8 mouse cellular contexts compared by ENCODE assay signal in the genomic region with DNA sequence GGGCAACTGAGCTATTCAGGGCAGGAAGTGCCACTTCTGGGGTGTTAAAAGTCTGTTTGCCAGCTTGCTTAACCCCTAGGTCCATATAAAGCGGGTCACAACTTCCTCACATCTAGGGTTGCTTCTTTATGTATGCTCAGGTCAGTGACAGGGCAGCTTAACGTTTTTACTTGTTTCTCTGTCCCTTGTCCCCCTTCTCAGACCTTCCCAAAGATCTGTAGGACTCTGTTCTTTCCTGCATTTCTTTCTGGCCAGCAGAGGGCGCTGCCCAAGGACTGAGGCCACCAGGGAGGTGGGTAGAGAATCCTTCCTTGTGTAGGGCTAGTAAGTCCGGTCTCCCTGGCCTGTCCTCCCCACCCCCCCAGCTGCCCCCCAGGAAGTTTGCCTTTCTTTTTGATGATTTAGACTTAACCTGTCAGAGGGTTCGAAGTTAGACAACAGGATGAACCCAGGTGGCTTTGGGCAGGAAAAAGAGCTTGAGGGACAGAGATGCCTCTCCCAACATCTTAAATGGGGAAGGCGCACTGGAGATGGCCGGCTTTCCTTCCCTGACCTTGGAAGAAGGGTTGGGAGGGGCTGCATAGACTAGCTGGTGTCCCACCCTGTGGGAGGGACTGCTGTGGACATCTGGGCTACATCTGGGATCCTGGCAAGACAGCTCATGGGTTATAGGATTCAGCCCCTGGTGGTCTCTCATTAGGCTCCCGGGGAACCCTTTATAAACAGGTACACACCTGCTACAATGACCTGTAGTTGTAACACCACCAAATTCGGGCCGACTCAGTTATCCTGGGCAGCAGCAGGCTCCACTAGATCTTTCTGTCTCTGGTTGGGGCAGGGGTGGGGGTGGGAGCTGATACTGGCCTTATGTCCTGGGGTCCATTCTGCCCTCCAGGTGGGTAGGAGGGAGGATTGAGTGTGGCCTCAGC. TPM values are rescaled to one million over a fixed set of nuclear protein-coding genes. Genes with fewer than 3 reads are reported as not detected.
DNase-seq lines count a peak whose midpoint lies in the region; ATAC-seq and TF ChIP-seq lines count a peak whose summit lies in the region.

No protein-coding gene starts in this region.

- DNase-seq in adipocyte (ENCODE audit: low spot score) = peak; percentile 82
- peak; percentile 85 to 89 for DNase-seq in cerebellum, postnatal 4 days (ENCODE audit: low spot score in 2 of 2)
- DNase-seq in gastrocnemius, adult 2 months = peak; percentile 90
- DNase-seq in hindbrain, postnatal 0 days (ENCODE audit: low spot score) = peak; percentile 90
- peak; percentile 90 for DNase-seq in left cerebral cortex, postnatal 4 days
- peak; percentile 92 for DNase-seq in midbrain, embryonic 10.5 days (ENCODE audit: low spot score)
- peak; percentile 93 for DNase-seq in right cerebral cortex, postnatal 4 days
- peak; percentile 77 to 91 for DNase-seq in urinary bladder, postnatal 4 days (ENCODE audit: low spot score in 2 of 2)

- peak overlapping the region; percentile 78 for H3K4me3 ChIP-seq in gastrocnemius, adult 2 months
- H3K4me3 ChIP-seq in hindbrain, postnatal 0 days (ENCODE audit: low read length) = peak overlapping the region; percentile 51
- peak overlapping the region; percentile 58 for H3K4me3 ChIP-seq in midbrain, embryonic 10.5 days

- H3K4me1 ChIP-seq in hindbrain, postnatal 0 days (ENCODE audit: insufficient read depth, low read length) = peaks cover 18% of the 10 kb centered on the region; the same call in 1 of the 2 replicates
- H3K4me1 ChIP-seq in midbrain, embryonic 10.5 days = peaks cover 54% of the 10 kb centered on the region

- H3K27me3 ChIP-seq in hindbrain, postnatal 0 days (ENCODE audit: insufficient read depth, low read length) = no peaks in the 10 kb centered on the region
- peaks cover 37% of the 10 kb centered on the region for H3K27me3 ChIP-seq in midbrain, embryonic 10.5 days (ENCODE audit: low read depth, poor library complexity, severe bottlenecking)

- peak; percentile 41; the same call in 1 of the 2 replicates for ATAC-seq in hindbrain, postnatal 0 days

- no peaks in the 10 kb centered on the region for H3K36me3 ChIP-seq in hindbrain, postnatal 0 days (ENCODE audit: insufficient read depth, low read length)
- H3K36me3 ChIP-seq in midbrain, embryonic 10.5 days = no peaks in the 10 kb centered on the region

- no peaks in the 10 kb centered on the region for H3K9me3 ChIP-seq in hindbrain, postnatal 0 days (ENCODE audit: low read length)
- no peaks in the 10 kb centered on the region for H3K9me3 ChIP-seq in midbrain, embryonic 10.5 days (replicated peaks)

- peak; percentile 89 for TF ChIP-seq CTCF in gastrocnemius, adult 2 months (IDR thresholded peaks at IDR 0.05)
- peak; percentile 95 for TF ChIP-seq CTCF in hindbrain, postnatal 0 days (IDR thresholded peaks at IDR 0.05; ENCODE audit: low read depth)

- peak overlapping the region; percentile 68 for H3K9ac ChIP-seq in hindbrain, postnatal 0 days (replicated peaks; ENCODE audit: low read length)

- WGBS in hindbrain, postnatal 0 days = 8% methylated on average over 10 of the region's 10 CpGs
- 7% methylated on average over 10 of the region's 10 CpGs for WGBS in midbrain, embryonic 10.5 days

- H3K27ac ChIP-seq in gastrocnemius, adult 2 months = peak overlapping the region; percentile 89
- H3K27ac ChIP-seq in hindbrain, postnatal 0 days = peak overlapping the region; percentile 85
- peak overlapping the region; percentile 98 for H3K27ac ChIP-seq in midbrain, embryonic 10.5 days (replicated peaks)

- H3K4me2 ChIP-seq in hindbrain, postnatal 0 days (ENCODE audit: low read depth, low read length) = peak overlapping the region; percentile 79

- intact Hi-C loops in gastrocnemius, adult 2 months (cut with DNase I) = loop anchor here (1.0 to 5.0 kb wide), 3 partner anchors 81 to 297 kb away; partner anchors contain the start of gene Vegfa
- intact Hi-C loops in left cerebral cortex, postnatal 4 days (cut with DNase I) = loop anchor here (1.0 kb wide), 1 partner anchor 297 kb away; the partner anchor contains the start of gene Vegfa

RNA-seq across cellular contexts. Expression of gene 1600014C23Rik, which starts 2.0 kb away (rescaled TPM):
- total RNA-seq in gastrocnemius, adult 2 months (2021) = under 1 TPM in 1 of 2 experiments, not detected in 1; 0.50 TPM
- not detected in 2 replicates for total RNA-seq in hindbrain, postnatal 0 days (2014; rRNA removed)
- 0.51 and 0.64 TPM in 2 replicates for polyA plus RNA-seq in hindbrain, postnatal 0 days (2015; fragmentation: Nextera tagmentation; extraction: Ambion mirVana)
- not detected for total RNA-seq in left cerebral cortex, postnatal 4 days (2021)
- 0.48 and 0.58 TPM in 2 replicates for polyA plus RNA-seq in midbrain, embryonic 10.5 days (2016; fragmentation: Nextera tagmentation; extraction: Ambion mirVana)

RNA-seq across cellular contexts. Expression of gene Tmem63b, which starts 48.9 kb away (rescaled TPM):
- total RNA-seq in gastrocnemius, adult 2 months (2021) = 10 to 100 TPM; 66.5 to 81.6 TPM
- 241 and 252 TPM in 2 replicates for total RNA-seq in hindbrain, postnatal 0 days (2014; rRNA removed)
- polyA plus RNA-seq in hindbrain, postnatal 0 days (2015; fragmentation: Nextera tagmentation; extraction: Ambion mirVana) = 123 and 139 TPM in 2 replicates
- total RNA-seq in left cerebral cortex, postnatal 4 days (2021) = 100 to 1,000 TPM; 272 to 284 TPM
- 60.5 and 82.0 TPM in 2 replicates for polyA plus RNA-seq in midbrain, embryonic 10.5 days (2016; fragmentation: Nextera tagmentation; extraction: Ambion mirVana)

RNA-seq across cellular contexts. Expression of gene Mrpl14, which starts 49.5 kb away (rescaled TPM):
- total RNA-seq in gastrocnemius, adult 2 months (2021) = 100 to 1,000 TPM in 1 of 2 experiments, 10 to 100 TPM in 1; 99.5 to 139 TPM
- 41.3 and 58.7 TPM in 2 replicates for total RNA-seq in hindbrain, postnatal 0 days (2014; rRNA removed)
- polyA plus RNA-seq in hindbrain, postnatal 0 days (2015; fragmentation: Nextera tagmentation; extraction: Ambion mirVana) = 117 and 119 TPM in 2 replicates
- 10 to 100 TPM; 49.2 to 55.7 TPM for total RNA-seq in left cerebral cortex, postnatal 4 days (2021)
- polyA plus RNA-seq in midbrain, embryonic 10.5 days (2016; fragmentation: Nextera tagmentation; extraction: Ambion mirVana) = 148 and 155 TPM in 2 replicates

Comparison
In these comparisons a context has a peak if more than half of its experiments do, and no peak if none do; other contexts are left out.
1. Peak in every context shown above with its lines: DNase-seq, ATAC-seq, H3K4me3 ChIP-seq and H3K27ac ChIP-seq.